10 mouse cellular contexts compared by ENCODE assay signal in genomic region chr2:129696059-129696458, GRCm38 (mm10). TPM values are rescaled to one million over a fixed set of nuclear protein-coding genes. Genes with fewer than 3 reads are reported as not detected.
DNase-seq lines count a peak whose midpoint lies in the region; ATAC-seq lines count a peak whose summit lies in the region.
"Had no signal": no experiment of that assay in that cellular context is flagged by ENCODE, and none has a peak within 500 bp of the region (broad histone marks: within the 10 kb centered on the region; RNA-seq: fewer than 3 reads in every experiment).

No protein-coding gene starts in this region.

- H3K27me3 ChIP-seq in kidney, embryonic 16.5 days (ENCODE audit: insufficient read depth, low read length) = peaks cover 17% of the 10 kb centered on the region

- no peak overlapping the region for H3K9ac ChIP-seq in kidney, embryonic 16.5 days (replicated peaks; ENCODE audit: low read length)
- H3K9ac ChIP-seq: heart, embryonic 13.5 days had no signal

- H3K27ac ChIP-seq in kidney, embryonic 16.5 days (ENCODE audit: low read length) = no peak overlapping the region
- H3K27ac ChIP-seq: heart, embryonic 13.5 days had no signal

- H3K9me3 ChIP-seq in kidney, embryonic 16.5 days (ENCODE audit: low read length) = no peaks in the 10 kb centered on the region
- H3K9me3 ChIP-seq: heart, embryonic 13.5 days had no signal

- peak; percentile 27 for DNase-seq in kidney, adult 9 months
- peak; percentile 95 for DNase-seq in ES-CJ7 (ENCODE audit: low read depth, low spot score)
- DNase-seq in adrenal gland, postnatal 10 days = peak; percentile 61
- peak; percentile 65 for DNase-seq in embryo, embryonic 11 days
- DNase-seq in kidney, postnatal 36 days = peak; percentile 19 to 63
- peak; percentile 30 for DNase-seq in naive thymus-derived CD4-positive, alpha-beta T cell, adult 2 months (ENCODE audit: low read depth)
- DNase-seq in yolk sac, embryonic 10.5 days (ENCODE audit: low spot score) = no peak

- no peaks in the 10 kb centered on the region for H3K36me3 ChIP-seq in kidney, embryonic 16.5 days (ENCODE audit: insufficient read depth, low read length)
- H3K36me3 ChIP-seq: heart, embryonic 13.5 days had no signal

- H3K4me1 ChIP-seq in kidney, embryonic 16.5 days (ENCODE audit: insufficient read depth, low read length) = no peaks in the 10 kb centered on the region

- 7% methylated on average over 4 of the region's 4 CpGs for WGBS in kidney, embryonic 16.5 days

- no peak overlapping the region for H3K4me3 ChIP-seq in kidney, embryonic 16.5 days (ENCODE audit: low read length)
- H3K4me3 ChIP-seq: heart, embryonic 13.5 days; myocyte had no signal

- no peak for ATAC-seq in kidney, embryonic 16.5 days (ENCODE audit: low FRiP score, low TSS enrichment)

- H3K4me2 ChIP-seq in kidney, embryonic 16.5 days (replicated peaks; ENCODE audit: low read depth, low read length) = no peak overlapping the region
- H3K4me2 ChIP-seq: heart, embryonic 13.5 days had no signal

RNA-seq across cellular contexts. Expression of gene Pdyn, which starts 3.6 kb away (rescaled TPM):
- polyA plus RNA-seq in kidney, embryonic 16.5 days (2015; fragmentation: Nextera tagmentation; extraction: Ambion mirVana) = 0.37 and 0.62 TPM in 2 replicates
- total RNA-seq in adrenal gland, postnatal 10 days (2021) = under 1 TPM in 1 of 2 experiments, not detected in 1; 0.33 TPM
- polyA plus RNA-seq: heart, embryonic 13.5 days; myocyte had no signal
